Mouse (Mus musculus) left cerebral cortex, postnatal 25 days (tissue): ENCODE data around the gene Tmem102. TPM values are rescaled to one million over a fixed set of nuclear protein-coding genes. Genes with fewer than 3 reads are reported as not detected.
A peak's percentile ranks its signal among the peaks of the same experiment; 100 is the strongest.

Experiments used
- DNase-seq, 2 experiments: peaks; one replicate each; pipeline ENCODE4 v3.0.0; 2022; ENCODE audit warnings: low spot score in 2 of 2, mixed read lengths in 1 of 2
- intact Hi-C: fragments of 180-260 bp; cut with DNase I; formaldehyde crosslinking; loops from one replicate; pipeline ENCODE4 v1.15.1; 2025
- total RNA-seq, 2 experiments: library from RNA; stranded (reverse); gene quantifications; 2 replicates each; pipeline ENCODE4 v1.2.3; 2021

Tmem102 gene
- total RNA-seq, 2 experiments from 2014 or later = not detected

- intact Hi-C loops = no loop called here
- no peak for DNase-seq
Measured at GRCm38 (mm10) chr11:69795983-69796435, 9.4 kb downstream of the Tmem102 start.

- intact Hi-C loops = no loop called here
- peak; percentile 91 to 96 for DNase-seq
Measured at GRCm38 (mm10) chr11:69795168-69795982, 10.0 kb downstream of the Tmem102 start, which contains the start of gene Chrnb1. Gene Chrnb1, minus strand, starts transcription at chr11:69795943.

- intact Hi-C loops = no loop called here
- no peak for DNase-seq
Measured at GRCm38 (mm10) chr11:69793429-69793828, 12.0 kb downstream of the Tmem102 start.

GRCm38 (mm10) chr11:69791420-69791819 is 14.0 kb downstream of the Tmem102 start:
- intact Hi-C loops = loop anchor here (2.0 kb wide), 1 partner anchor 23 kb away; no protein-coding TSS in a partner anchor
- DNase-seq = peak in 1 of 2 experiments; percentile 71

GRCm38 (mm10) chr11:69789431-69789830 is 16.0 kb downstream of the Tmem102 start:
- intact Hi-C loops = no loop called here
- DNase-seq = no peak

GRCm38 (mm10) chr11:69787306-69787705 is 18.1 kb downstream of the Tmem102 start:
- DNase-seq = no peak
- intact Hi-C loops = no loop called here

- DNase-seq = no peak
- intact Hi-C loops = no loop called here
Measured at GRCm38 (mm10) chr11:69784793-69785272, 20.6 kb downstream of the Tmem102 start.

- intact Hi-C loops = no loop called here
Measured at GRCm38 (mm10) chr11:69781828-69782227, 23.6 kb downstream of the Tmem102 start.

GRCm38 (mm10) chr11:69778985-69779384 is 26.4 kb downstream of the Tmem102 start:
- no peak for DNase-seq
- intact Hi-C loops = no loop called here

More at GRCm38 (mm10) chr11:69781828-69782227, 23.6 kb downstream of the Tmem102 start:
- no peak for DNase-seq

- DNase-seq = no peak
Measured at GRCm38 (mm10) chr11:69778258-69778982, 27.0 kb downstream of the Tmem102 start.

GRCm38 (mm10) chr11:69777504-69778257 is 27.7 kb downstream of the Tmem102 start:
- DNase-seq = no peak
- intact Hi-C loops = no loop called here

More at GRCm38 (mm10) chr11:69778258-69778982, 27.0 kb downstream of the Tmem102 start:
- intact Hi-C loops = no loop called here

GRCm38 (mm10) chr11:69776488-69776887 is 28.9 kb downstream of the Tmem102 start:
- intact Hi-C loops = no loop called here
- DNase-seq = no peak

- intact Hi-C loops = no loop called here
- DNase-seq = no peak
Measured at GRCm38 (mm10) chr11:69775716-69776115, 29.7 kb downstream of the Tmem102 start.

GRCm38 (mm10) chr11:69774961-69775360 is 30.5 kb downstream of the Tmem102 start:
- intact Hi-C loops = no loop called here

GRCm38 (mm10) chr11:69767625-69767909 is 37.9 kb downstream of the Tmem102 start:
- intact Hi-C loops = loop anchor here (2.0 kb wide), 1 partner anchor 69 kb away; the partner anchor contains the start of gene Nlgn2

More at GRCm38 (mm10) chr11:69774961-69775360, 30.5 kb downstream of the Tmem102 start:
- DNase-seq = no peak

GRCm38 (mm10) chr11:69766872-69767624 is 38.4 kb downstream of the Tmem102 start:
- peak in 1 of 2 experiments; percentile 22 for DNase-seq
- intact Hi-C loops = loop anchor here (1.0 to 2.0 kb wide), 2 partner anchors 9 to 70 kb away; partner anchors contain the start of genes Nlgn2 and Polr2a

More at GRCm38 (mm10) chr11:69767625-69767909, 37.9 kb downstream of the Tmem102 start:
- no peak for DNase-seq

- intact Hi-C loops = loop anchor here (1.0 to 2.0 kb wide), 2 partner anchors 8 to 71 kb away; partner anchors contain the start of genes Nlgn2 and Polr2a
- peak; percentile 74 to 79 for DNase-seq
Measured at GRCm38 (mm10) chr11:69766126-69766609, 39.3 kb downstream of the Tmem102 start.
